Mouse (Mus musculus) A20 (cell line): ENCODE measurements around the gene Olfr718-ps1.
A peak's percentile ranks its signal among the peaks of the same experiment; 100 is the strongest.
"Not testable (repeated sequence)": the region's sequence is repeated elsewhere in the genome, so short reads cannot be mapped to it uniquely, and the experiment has no call there.

Experiments
- DNase-seq: peaks from one replicate; pipeline ENCODE4 v3.0.0-alpha.2; 2011; ENCODE audit warnings: low read depth, low spot score

Gene Olfr718-ps1

DNA sequence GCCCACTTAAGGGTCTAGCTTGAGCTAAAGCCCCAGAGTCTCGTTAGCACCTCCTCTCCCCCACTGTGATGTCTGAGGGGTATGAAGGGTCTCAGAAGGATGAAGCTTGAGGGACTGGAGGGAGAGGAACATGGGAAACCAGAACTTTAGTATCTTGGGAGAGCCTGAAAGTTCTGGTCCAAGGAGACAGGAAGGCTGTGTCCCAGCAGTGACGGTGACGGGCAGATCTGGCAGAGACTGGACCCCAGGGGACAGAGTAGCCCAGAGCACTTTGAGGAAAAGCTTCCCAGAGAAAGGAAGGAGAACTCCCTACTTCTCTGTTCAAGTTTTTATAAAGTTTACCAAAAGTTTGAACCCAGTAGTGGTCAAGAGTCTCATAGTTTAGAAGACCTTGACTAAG lies at the start of gene Olfr718-ps1:
Gene Olfr718-ps1, minus strand, starts transcription at position 101 of the 400 bp plus-strand sequence.
- no peak for DNase-seq

DNA sequence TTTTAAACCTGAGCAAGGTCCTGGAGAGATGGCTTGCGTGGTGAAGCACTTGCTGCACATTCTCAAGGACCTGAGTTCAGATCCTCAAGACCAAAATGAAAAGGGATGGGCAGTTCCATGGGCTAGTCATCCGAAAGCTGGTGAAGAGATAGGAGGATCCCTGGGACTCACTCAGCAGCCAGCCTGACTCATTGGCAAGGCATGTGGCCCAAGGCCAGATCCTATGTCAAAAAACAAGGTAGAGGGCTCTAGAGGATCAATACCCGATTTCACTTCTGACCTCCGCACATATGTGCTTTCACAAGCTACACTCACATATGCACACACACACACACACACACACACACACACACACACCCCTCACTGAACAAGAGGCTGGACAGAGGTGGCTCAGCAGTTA lies 49.1 kb upstream of the Olfr718-ps1 start:
- no peak for DNase-seq

DNA sequence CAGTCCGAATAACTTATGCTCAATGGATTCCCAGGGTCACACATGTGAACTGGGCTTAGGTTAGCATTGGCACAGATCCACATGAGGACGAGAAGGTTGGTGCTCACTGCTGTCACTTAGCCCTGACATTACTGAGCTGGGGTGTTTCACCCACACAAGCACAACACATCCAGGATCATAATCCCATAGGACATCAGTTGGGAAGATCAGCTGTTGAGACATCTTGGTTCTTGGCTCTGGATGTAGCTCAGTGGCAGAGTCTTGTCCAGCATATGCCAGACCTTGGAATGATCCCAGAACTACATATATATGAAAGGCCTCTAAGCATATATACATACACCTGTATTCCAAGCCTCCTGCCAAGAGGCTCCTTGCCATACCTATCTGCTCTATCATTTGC lies 47.8 kb upstream of the Olfr718-ps1 start:
- no peak for DNase-seq

DNA sequence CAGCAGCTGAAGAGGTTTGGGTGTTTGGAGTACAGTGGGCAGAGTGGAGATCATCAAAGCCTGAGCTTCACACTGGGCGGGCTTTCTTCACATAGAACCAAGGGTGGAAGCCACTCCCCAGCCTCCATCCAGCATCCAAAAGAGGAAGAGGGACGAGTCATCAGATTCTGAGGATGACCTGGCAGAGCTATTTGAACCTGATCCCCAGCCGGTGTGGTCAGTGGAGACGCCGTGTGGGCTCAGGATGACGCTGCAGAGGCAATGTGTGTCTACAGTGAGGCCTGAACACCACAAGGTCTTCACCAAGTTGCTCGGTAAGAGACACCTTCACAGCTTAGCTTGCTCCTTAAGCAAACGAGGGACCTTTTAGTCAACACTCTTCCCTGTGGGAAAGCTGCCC lies 47.4 kb upstream of the Olfr718-ps1 start:
- not testable (repeated sequence) for DNase-seq

DNA sequence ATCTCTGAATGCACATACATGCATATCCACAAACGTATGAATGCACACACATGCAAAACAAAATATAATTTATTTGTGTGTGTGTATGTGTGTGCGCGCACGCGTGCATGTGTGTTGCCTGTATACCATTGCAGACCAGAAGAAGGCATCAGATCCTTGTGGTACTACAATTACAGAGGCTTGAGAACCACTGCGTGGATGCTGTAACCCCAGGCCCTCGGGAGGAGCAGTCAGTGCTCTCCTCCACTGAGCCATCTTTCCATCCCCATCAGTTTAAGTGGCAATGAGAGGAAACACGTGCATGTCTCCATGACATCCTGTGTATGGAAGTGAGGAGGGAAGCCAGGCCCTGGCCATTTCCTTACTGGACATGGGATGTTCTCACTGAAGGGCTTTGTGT lies 45.4 kb upstream of the Olfr718-ps1 start:
- DNase-seq: no peak

DNA sequence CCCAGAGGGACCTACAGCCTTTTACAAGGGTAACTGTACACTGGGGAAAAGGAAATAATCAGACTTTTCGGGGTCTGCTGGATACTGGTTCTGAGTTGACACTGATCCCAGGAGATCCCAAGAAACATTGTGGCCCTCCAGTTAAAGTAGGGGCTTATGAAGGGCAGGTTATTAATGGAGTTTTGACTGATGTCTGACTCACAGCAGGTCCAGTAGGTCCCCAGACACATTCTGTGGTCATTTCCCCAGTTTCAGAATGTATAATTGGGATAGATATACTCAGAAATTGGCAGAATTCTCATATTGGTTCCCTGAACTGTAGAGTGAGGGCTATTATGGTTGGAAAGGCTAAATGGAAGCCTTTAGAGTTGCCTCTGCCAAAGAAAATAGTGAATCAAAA lies 40.6 kb upstream of the Olfr718-ps1 start:
- not testable (repeated sequence) for DNase-seq

DNA sequence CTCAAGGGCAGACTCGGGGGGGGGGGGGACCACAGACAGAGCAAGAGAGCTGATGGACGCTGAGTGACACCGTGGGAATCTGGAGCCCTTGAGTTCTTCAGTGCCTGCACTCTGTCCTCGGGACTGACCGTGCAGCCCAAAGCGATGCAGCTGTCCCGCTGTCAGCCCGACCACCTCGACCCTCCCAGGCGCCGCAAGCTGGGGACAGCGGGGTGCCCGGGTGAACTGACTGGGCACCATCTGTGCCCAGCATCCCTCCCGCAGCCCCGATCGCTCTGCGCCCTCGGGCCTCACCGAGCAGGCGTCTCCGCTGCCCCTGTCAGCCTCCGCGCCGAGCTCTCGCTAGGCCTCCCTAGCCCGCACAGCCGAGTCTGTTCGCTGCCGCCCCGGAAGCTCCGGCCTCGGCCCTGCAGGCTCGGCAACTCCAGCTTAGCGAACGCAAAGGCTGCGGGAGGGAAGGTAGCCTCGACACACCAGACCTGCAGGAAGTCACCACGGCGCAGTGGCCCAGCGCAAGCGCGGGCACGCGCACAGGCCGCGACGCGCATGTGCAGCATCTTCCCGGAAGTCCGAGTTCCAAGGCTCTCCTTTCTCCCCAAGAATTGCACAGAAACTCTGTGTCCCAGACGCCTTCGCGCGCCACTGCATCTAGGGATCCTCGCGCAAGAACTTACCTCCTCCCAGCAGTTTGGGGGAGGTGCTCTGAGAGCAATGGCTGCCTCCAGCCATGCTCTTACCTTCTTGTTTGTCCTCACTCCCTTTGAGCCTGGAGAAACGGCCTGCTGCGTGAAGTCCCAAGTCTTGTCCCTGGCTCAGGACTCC lies 33.1 kb upstream of the Olfr718-ps1 start, which contains the start of the genes Rbak and Spdye4b:
Gene Rbak, minus strand, starts transcription at position 521 of the 822 bp plus-strand sequence.
Gene Spdye4b, plus strand, starts transcription at position 763 of the 822 bp plus-strand sequence.
- peak; percentile 93 for DNase-seq

DNA sequence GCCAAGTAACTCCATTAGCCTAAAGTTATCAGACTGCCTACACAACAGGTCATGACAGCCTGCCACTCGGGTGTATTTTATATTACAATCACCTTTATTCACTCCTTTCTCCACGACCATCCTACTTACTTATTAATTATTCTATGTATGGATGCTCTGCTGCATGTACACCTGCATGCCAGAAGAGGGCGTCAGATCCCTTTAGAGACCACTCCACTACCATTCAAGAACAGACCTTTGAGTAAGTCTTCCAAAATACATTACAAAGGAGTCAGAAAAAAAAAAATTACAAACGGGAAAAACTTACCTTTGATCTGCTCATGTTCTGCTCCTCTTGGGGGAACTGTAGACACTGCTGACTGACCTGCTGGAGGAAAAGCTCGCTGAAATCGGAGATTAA lies 31.8 kb upstream of the Olfr718-ps1 start:
- DNase-seq: peak; percentile 59

DNA sequence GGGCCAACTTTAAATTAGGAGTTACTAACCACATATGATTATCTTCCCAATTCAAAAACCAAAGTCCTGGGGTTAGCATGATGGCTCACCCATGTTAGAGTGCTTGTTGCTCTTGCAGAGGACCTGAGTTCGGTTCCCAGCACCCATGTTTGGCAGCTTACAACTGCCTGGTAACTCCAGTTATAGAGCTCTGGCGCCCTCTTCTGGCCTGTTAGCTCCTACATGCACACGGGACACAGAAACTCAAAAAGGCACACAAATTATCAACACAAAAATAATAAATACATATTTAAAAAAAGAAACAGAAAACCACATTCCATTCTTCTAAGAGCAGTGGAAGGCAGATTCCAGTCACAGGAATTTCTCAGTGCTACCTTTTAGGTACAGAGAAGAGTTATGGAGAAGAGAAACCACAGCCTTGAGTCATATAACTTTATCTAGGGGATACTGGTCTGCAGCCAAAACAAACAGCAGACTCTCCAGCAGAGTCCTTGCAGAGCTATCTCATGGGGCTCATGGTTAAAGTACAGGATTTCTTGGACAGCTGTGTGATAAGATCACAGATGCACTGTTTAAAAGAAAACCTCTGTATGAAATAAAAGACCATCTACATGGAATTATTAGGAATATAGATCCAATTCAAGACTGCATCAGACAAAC lies 30.3 kb upstream of the Olfr718-ps1 start:
- DNase-seq: peak; percentile 19

DNA sequence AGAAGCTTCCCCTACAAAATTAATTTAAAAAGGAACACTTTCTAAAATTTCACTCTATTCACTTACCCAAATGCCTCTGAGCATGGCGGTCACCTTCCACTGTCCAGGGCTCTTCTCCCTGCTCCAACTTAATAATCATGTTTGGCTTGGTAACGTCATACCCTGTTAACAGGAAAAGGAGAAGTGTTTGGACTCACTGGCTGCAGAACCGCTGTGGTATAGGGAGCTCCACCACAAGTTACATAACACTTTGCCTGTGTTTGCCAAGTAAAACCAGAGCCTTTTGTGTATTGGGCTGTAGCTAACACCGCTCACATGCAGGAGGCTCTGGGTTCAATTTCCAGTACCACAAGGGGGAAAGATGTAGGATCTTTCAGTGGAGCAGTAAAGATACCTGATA lies 28.6 kb upstream of the Olfr718-ps1 start:
- no peak for DNase-seq

DNA sequence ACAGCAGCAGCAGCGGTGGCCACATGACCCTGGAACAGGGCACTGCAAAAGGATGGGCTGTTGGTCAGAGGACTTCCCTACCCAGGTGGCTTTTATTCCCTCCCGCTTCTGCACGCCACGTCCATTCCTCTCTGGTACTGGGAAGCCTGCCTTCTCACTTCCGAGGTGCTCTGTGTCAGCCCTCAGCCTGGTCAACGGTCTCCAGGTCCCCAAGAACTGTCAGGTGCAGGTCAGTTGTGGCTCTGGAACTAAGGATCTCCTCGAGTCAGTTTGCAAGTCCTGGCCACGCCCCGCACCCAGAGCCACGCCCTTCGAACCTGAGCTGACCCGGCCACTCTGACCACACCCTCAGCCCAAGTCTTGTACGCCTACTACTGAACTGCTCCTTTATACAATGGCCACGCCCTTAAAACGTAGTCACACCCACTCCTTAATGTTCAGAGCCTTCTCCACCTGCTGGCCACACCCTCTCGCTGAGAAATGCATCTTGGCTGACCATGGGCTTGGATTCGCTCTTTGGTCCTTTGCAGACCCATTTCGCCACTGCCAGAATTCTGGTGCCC lies 18.2 kb upstream of the Olfr718-ps1 start:
- DNase-seq: peak; percentile 20

DNA sequence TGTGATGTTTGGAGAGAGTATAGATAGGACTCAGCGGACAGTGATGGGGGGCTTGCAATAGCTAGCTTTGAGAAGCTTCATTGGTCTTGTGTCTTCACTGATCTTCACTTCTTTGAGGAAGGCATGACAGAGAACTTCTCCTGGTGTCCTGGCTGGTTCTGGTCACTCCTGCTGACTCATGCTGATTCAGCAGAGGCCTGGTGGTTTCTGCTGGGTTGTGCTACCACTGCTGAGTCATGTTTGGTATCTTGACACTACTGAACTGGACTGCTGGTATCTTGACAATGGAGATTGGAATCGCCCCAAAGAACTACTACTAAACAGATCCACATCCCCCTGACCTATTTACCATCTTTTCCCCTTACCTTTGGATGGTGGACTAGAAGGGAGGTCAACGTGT lies 8.2 kb upstream of the Olfr718-ps1 start:
- DNase-seq: no peak

DNA sequence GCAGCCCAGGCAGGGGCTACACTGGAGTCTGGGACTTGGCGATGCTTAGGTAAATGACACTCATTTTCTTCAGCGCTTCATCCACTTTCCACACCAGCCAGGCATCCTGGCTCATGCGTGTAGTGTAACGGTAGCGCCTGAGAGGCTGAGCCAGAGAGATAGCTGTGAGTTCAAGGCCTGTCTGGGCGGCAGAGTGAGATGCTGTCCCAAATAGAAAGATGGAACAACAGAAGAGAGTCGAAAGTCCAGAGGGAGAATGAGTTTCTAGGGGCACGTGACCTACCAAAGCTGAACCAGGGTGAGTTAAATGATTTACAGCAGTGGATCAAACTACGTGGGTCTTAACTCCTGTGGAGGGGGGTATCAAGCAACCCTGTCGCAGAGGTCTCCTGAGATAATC lies 6.4 kb upstream of the Olfr718-ps1 start:
- DNase-seq: no peak

DNA sequence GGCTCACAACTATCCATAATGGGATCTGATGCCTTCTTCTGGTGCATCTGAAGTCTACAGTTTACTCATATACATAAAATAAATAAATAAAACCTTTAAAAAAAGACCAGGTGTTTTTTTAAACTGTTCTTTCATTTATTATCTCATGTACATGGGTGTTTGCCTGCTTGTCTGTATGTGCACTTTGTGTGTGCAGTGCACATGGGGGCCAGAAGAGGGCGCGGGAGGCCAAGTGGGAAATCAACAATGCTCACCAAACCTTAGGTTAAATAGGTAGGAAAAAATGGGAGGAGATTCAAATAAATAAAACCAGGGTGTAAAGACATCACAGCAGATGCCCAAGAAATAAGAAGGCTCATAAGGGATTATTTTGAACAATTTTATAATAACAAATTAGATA lies 2.7 kb upstream of the Olfr718-ps1 start:
- no peak for DNase-seq

DNA sequence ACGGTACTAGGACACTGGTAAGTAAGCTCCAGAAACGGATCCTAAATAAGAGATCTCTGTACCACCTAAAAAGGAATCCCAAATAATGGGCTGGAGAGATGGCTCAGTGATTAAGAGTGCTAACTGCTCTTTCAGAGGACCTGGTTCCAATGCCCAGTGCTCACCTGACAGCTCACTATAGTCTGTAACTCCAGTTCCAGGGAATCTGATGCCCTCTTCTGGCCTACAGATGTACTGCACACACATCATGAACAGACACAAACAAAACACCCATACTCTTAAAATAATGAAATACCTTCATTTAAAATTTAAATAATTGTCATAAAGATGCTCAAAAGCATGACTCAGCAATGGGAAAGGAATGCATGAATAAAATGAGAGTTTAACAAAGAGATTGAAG lies 2.2 kb upstream of the Olfr718-ps1 start:
- no peak for DNase-seq

DNA sequence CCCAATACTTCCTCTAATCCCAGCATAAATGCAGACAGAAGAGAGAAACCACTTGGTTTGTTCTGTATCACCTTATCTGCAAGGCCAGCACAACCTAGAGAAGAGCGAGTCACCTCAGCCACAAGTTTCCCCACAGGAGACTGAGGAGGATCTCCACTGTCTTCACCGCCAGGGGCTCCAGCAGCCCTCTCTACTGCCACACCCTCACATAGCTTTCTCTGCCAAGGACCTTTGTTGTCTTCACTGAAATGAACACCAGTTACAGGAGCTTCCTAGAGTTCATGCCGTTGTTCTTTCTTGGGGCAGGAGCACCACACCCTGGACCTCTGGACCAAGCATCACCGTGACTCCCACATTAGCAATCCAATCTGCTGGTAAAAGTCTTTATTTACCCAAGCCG lies 1.3 kb upstream of the Olfr718-ps1 start:
- DNase-seq: no peak

DNA sequence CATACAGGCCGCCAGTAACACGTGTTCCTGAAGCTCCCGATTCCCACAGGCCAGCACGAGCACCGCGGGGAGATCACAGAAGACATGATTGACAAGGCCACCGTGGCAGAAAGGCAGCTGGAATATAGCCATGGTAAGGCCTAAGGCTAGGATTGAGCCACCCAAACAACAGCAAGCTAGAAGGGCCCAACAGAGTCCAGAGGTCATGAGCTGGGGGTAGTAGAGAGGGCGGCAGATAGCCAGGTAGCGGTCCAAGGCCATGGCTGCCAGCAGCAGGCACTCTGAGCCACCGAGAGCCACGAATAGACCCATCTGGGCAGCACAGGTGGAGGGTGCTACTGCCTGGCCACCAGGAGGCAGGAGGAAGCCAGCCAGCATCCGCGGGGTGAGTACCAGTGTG lies 9.8 kb downstream of the Olfr718-ps1 start:
- no peak for DNase-seq

DNA sequence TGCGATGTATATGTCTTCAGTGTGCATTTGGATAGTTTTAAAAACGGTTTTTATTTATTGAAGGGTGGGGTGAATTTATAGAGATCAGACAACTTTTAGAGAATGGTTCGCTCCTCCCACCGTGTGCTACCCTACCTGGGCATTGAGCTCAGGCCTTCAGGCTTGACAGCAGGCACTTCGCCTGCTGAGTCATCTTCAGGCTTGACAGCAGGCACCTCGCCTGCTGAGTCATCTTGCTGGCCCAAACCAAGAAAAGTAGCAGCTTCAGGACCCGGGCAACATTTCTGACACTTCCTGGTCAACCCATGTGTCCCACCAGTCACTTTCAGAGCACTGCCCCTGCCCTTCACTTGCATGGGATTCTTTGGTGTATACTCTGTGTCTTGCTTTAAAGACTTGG lies 12.3 kb downstream of the Olfr718-ps1 start:
- peak; percentile 13 for DNase-seq

DNA sequence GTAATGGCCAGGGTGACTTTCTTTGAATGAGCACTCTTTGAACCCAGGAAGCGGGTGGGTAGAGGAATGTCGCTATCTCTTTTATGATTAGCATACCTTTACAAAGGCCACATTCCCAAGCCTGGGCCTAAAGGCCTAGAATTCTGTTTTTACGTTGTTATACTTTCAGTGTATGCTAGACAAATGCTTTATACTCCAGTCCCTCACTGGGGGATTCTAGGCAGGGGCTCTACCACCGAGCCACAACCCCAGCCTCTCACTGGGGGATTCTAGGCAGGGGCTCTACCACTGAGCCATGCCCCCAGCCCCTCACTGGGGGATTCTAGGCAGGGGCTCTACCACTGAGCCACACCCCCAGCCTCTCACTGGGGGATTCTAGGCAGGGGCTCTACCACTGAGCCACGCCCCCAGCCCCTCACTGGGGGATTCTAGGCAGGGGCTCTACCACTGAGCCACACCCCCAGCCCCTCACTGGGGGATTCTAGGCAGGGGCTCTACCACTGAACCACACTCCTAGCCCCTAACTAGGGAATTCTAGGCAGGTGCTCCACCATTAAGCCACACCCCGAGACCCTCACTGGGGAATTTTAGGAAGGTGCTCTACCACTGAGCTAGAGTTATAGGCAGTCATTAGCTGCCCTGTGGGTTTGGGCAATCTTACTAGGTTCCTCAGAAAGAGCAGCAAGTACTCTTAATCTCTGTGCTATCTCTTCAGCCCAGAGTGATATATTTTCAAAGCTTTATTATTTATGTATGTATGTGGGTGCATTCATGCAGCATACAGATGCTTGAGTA lies 13.0 kb downstream of the Olfr718-ps1 start:
- not testable (repeated sequence) for DNase-seq

DNA sequence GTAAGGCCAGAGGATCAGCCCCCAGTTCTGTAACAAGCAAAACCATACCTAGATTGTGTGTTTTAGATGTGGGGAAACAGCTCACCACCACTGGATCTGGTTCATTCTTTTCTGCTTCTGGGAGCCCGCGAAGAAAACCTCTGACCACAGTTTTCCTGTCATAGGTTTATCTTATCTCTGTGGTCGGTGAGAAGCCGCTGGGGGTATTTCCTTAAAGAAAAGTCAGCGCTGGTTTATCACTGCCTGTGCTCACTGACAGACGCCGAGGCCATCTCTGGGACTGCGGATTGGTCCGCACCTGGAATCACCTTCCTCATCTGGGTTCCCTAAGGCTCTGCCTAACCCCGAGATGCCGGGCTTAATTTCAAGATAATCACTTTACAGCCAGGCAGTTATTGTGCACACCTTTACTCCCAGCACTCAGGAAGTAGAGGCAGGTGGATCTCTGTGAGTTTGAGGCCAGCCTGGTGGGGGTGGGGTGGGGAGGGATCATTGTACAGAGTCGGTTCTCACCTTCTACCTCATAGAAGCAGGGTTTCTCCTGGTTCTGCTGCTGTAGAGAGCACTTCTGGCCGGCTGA lies 14.4 kb downstream of the Olfr718-ps1 start:
- no peak for DNase-seq

DNA sequence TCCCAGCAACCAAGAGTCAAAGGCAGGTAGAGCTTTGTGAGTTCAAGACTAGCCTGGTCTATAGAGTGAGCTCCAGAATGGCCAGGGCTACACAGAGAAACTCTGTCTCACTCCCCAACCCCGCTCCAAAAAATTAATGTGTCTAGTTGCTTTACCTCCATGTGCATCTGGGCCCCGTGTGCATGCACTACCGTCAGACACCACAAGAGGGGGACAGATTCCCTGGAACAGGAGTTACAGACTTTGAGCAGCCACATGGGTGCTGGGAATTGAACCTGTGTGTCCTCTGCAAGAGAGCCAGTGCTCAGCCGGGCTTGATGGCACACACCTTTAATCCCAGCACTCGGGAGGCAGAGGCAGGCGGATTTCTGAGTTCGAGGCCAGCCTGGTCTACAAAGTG lies 17.0 kb downstream of the Olfr718-ps1 start:
- DNase-seq: peak; percentile 65
